Mouse (Mus musculus) gonadal fat pad, adult 2 months (tissue): Measurements from ENCODE around the gene Plet1. TPM values are rescaled to one million over a fixed set of nuclear protein-coding genes. Genes with fewer than 3 reads are reported as not detected.

Source experiments
- DNase-seq: peaks from one replicate; pipeline ENCODE4 v3.0.0-alpha.2; 2012; ENCODE audit warnings: low read depth
- polyA plus RNA-seq: library from polyadenylated mRNA; depleted of rRNA; stranded (reverse); fragments of >200 nt; gene quantifications from 2 replicates; pipeline ENCODE4 v1.2.3, GENCODE M21; 2012; rRNA removed

Gene Plet1
- 33.1 and 40.7 TPM in 2 replicates for polyA plus RNA-seq

- DNase-seq: no peak
Measured at GRCm38 (mm10) chr9:50494311-50494710, at the start of gene Plet1. Gene Plet1, plus strand, starts transcription at chr9:50494525.

GRCm38 (mm10) chr9:50449048-50449447 is 45.3 kb upstream of the Plet1 start:
- no peak for DNase-seq

GRCm38 (mm10) chr9:50451456-50452218 is 42.7 kb upstream of the Plet1 start:
- no peak for DNase-seq

GRCm38 (mm10) chr9:50452303-50452775 is 42.0 kb upstream of the Plet1 start:
- DNase-seq: no peak

GRCm38 (mm10) chr9:50457596-50457995 is 36.7 kb upstream of the Plet1 start:
- DNase-seq: no peak

GRCm38 (mm10) chr9:50459537-50459936 is 34.8 kb upstream of the Plet1 start:
- DNase-seq: no peak

GRCm38 (mm10) chr9:50462494-50463204 is 31.7 kb upstream of the Plet1 start:
- DNase-seq: no peak

- no peak for DNase-seq
Measured at GRCm38 (mm10) chr9:50463205-50463508, 31.2 kb upstream of the Plet1 start.

GRCm38 (mm10) chr9:50470377-50471100 is 23.8 kb upstream of the Plet1 start:
- no peak for DNase-seq

- DNase-seq: no peak
Measured at GRCm38 (mm10) chr9:50471181-50471901, 23.0 kb upstream of the Plet1 start.

- no peak for DNase-seq
Measured at GRCm38 (mm10) chr9:50475318-50475717, 19.0 kb upstream of the Plet1 start.

- DNase-seq: no peak
Measured at GRCm38 (mm10) chr9:50475745-50476144, 18.6 kb upstream of the Plet1 start.

GRCm38 (mm10) chr9:50476651-50477050 is 17.7 kb upstream of the Plet1 start:
- DNase-seq: no peak

- no peak for DNase-seq
Measured at GRCm38 (mm10) chr9:50477270-50477669, 17.1 kb upstream of the Plet1 start.

GRCm38 (mm10) chr9:50478826-50479225 is 15.5 kb upstream of the Plet1 start:
- no peak for DNase-seq

GRCm38 (mm10) chr9:50479476-50479875 is 14.8 kb upstream of the Plet1 start:
- DNase-seq: no peak

GRCm38 (mm10) chr9:50482743-50483142 is 11.6 kb upstream of the Plet1 start:
- DNase-seq: no peak

GRCm38 (mm10) chr9:50485521-50485920 is 8.8 kb upstream of the Plet1 start:
- no peak for DNase-seq

- no peak for DNase-seq
Measured at GRCm38 (mm10) chr9:50490836-50491235, 3.5 kb upstream of the Plet1 start.

GRCm38 (mm10) chr9:50491531-50492045 is 2.7 kb upstream of the Plet1 start:
- no peak for DNase-seq

GRCm38 (mm10) chr9:50493777-50494176 is 548 bp upstream of the Plet1 start:
- DNase-seq: no peak
